Mouse (Mus musculus): Measurements from ENCODE around the gene Dppa2. TPM values are rescaled to one million over a fixed set of nuclear protein-coding genes. Genes with fewer than 3 reads are reported as not detected.

Gene Dppa2
- polyA plus RNA-seq, 1 experiment, result not detected

DNA sequence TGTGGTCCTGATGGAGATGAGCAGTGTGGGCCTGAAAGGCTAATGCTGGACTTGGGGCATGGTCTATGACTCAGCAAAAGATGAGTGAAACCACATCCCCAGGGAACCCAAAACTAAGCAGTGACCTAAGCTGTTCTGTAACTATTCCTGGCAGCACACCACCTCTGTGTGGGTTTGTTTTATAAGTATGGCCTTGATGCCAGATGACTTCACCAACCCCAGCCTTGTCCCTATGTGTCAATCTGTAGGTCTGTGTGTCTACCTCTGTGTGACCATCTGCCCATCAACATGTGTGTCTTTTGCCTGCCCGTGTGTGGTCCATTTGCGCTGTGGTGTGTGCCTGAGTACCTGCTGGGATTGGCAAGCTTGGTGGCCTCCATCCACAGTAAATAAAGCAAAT is 64.4 kb downstream of the Dppa2 start:
- no peaks in the 10 kb centered on the region for H3K4me1 ChIP-seq (ENCODE audit: control insufficient read depth, insufficient read depth, insufficient read length, low read length)
- 100% methylated on average over 2 of the region's 2 CpGs for WGBS
- no peak overlapping the region for H3K4me3 ChIP-seq (ENCODE audit: low read depth, low read length)
- no peaks in the 10 kb centered on the region for H3K36me3 ChIP-seq (ENCODE audit: control insufficient read depth, insufficient read depth, low read length)
- no peak overlapping the region for H3K27ac ChIP-seq (ENCODE audit: insufficient read depth, low read depth, low read length)
- TF ChIP-seq POLR2A (IDR thresholded peaks at IDR 0.05; ENCODE audit: low read depth, low read length) (no peak), CTCF (IDR thresholded peaks at IDR 0.05; ENCODE audit: extremely low read depth, insufficient read length, insufficient replicate concordance, low read depth, low read length) (no peak)
- no peaks in the 10 kb centered on the region for H3K27me3 ChIP-seq (ENCODE audit: control insufficient read depth, insufficient read depth, low read length)

Other genes starting within 250 kb of the Dppa2 start
- gene Dppa4, start 20.2 kb upstream of the Dppa2 start, polyA plus RNA-seq (2012; rRNA removed), result not detected in 2 replicates
- 13.4 and 33.9 TPM in 2 replicates for gene Gm5485, start 108.5 kb downstream of the Dppa2 start, polyA plus RNA-seq (2012; rRNA removed)
- gene Morc1, start 127.3 kb downstream of the Dppa2 start, polyA plus RNA-seq (2012; rRNA removed), result 0.04 TPM in 1 of 2 replicates, not detected in the other

All from small intestine, adult 2 months (tissue).